Mouse (Mus musculus) limb, embryonic 14.5 days (tissue): ENCODE results near the gene Ap1g1. TPM values are rescaled to one million over a fixed set of nuclear protein-coding genes. Genes with fewer than 3 reads are reported as not detected.

Experiments used
- ATAC-seq: fragments of 200-750 bp; cut with Nextera tagmentation; 2 replicates; pipeline ENCODE4 v1.8.0; 2017; ENCODE audit warnings: low read depth, moderate number of reproducible peaks, moderate TSS enrichment; ENCODE audit not compliant: low FRiP score
- DNase-seq: peaks from one replicate; pipeline ENCODE4 v3.0.0-alpha.2; 2015; ENCODE audit warnings: low spot score
- H3K27ac ChIP-seq: fragments of 300-500 bp; sonication (generic); replicated peaks from 2 replicates; pipeline ENCODE4 v1.5.1; 2014; ENCODE audit warnings: low read depth, mild to moderate bottlenecking, low read length, moderate library complexity, mixed read lengths
- H3K27me3 ChIP-seq: fragments of 300-500 bp; sonication (generic); 2 replicates; pipeline ENCODE4 v1.6.1; 2014; ENCODE audit warnings: low read length, mixed read lengths; ENCODE audit not compliant: control insufficient read depth, insufficient read depth
- H3K36me3 ChIP-seq: fragments of 300-500 bp; sonication (generic); 2 replicates; pipeline ENCODE4 v1.6.1; 2014; ENCODE audit warnings: mild to moderate bottlenecking, low read length, moderate library complexity, mixed read lengths; ENCODE audit not compliant: control insufficient read depth, insufficient read depth
- H3K4me1 ChIP-seq: fragments of 300-500 bp; sonication (generic); 2 replicates; pipeline ENCODE4 v1.6.1; 2014; ENCODE audit warnings: antibody characterized with exemption, low read length, mixed read lengths; ENCODE audit not compliant: control insufficient read depth, insufficient read depth
- H3K4me2 ChIP-seq: fragments of 300-500 bp; sonication (generic); replicated peaks from 2 replicates; pipeline ENCODE4 v1.6.1; 2014; ENCODE audit warnings: low read depth, mild to moderate bottlenecking, low read length, moderate library complexity; ENCODE audit not compliant: severe bottlenecking
- H3K4me3 ChIP-seq: fragments of 300-500 bp; sonication (generic); replicated peaks from 2 replicates; pipeline ENCODE4 v1.5.1; 2014; ENCODE audit warnings: low read length
- H3K9ac ChIP-seq: fragments of 300-500 bp; sonication (generic); 2 replicates; pipeline ENCODE4 v1.6.1; 2014; ENCODE audit warnings: mild to moderate bottlenecking, low read depth, low read length, moderate library complexity; ENCODE audit not compliant: severe bottlenecking
- H3K9me3 ChIP-seq: fragments of 300-500 bp; sonication (generic); 2 replicates; pipeline ENCODE4 v1.6.1; 2016; ENCODE audit warnings: low read length; ENCODE audit not compliant: control insufficient read depth
- POLR2A ChIP-seq: fragments of 200-500 bp; IDR thresholded peaks from 2 replicates; pipeline ENCODE4 v1.8.0; 2012; ENCODE audit warnings: inconsistent platforms, mild to moderate bottlenecking, moderate library complexity, borderline replicate concordance; ENCODE audit not compliant: insufficient read depth, insufficient read length; ENCODE audit errors: extremely low read depth
- WGBS: fragments of 180-500 bp; shearing (Covaris S2); extraction: QIAGEN DNeasy Blood & Tissue Kit; methylation state at CpG from one replicate; pipeline ENCODE4 v1.1.7; 2014; 5-methylcytosine and 5-hydroxymethylcytosine counted together
- polyA plus RNA-seq, 2 experiments: library from polyadenylated mRNA; depleted of rRNA in 1 of 2; stranded (reverse) in 1 of 2; unstranded in 1 of 2; fragments of >200 nt; fragmentation: Nextera tagmentation in 1 of 2; extraction: Ambion mirVana in 1 of 2; gene quantifications; 2 replicates each; pipeline versions ENCODE4 v1.2.1 to v1.2.3; 2012 to 2014

The Ap1g1 gene
- polyA plus RNA-seq, 2 experiments = 32.0 to 63.1 TPM

- H3K9ac ChIP-seq = no peak overlapping the region
- no peak overlapping the region for H3K4me2 ChIP-seq
- H3K4me3 ChIP-seq = no peak overlapping the region
- WGBS = 91% methylated on average over 3 of the region's 3 CpGs
- H3K4me1 ChIP-seq = no peaks in the 10 kb centered on the region
- no peaks in the 10 kb centered on the region for H3K9me3 ChIP-seq
- TF ChIP-seq POLR2A = no peak
- ATAC-seq = no peak
- H3K27me3 ChIP-seq = no peaks in the 10 kb centered on the region
- no peak overlapping the region for H3K27ac ChIP-seq
- no peak for DNase-seq
- peaks cover 33% of the 10 kb centered on the region for H3K36me3 ChIP-seq
Observed at GRCm38 (mm10) chr8:109890794-109891585, 112.6 kb downstream of the Ap1g1 start.

GRCm38 (mm10) chr8:109894636-109895035 lies 116.3 kb downstream of the Ap1g1 start:
- H3K4me3 ChIP-seq = no peak overlapping the region
- H3K9ac ChIP-seq = no peak overlapping the region
- no peak overlapping the region for H3K27ac ChIP-seq
- peaks cover 27% of the 10 kb centered on the region for H3K36me3 ChIP-seq
- TF ChIP-seq POLR2A = no peak
- H3K4me1 ChIP-seq = no peaks in the 10 kb centered on the region
- no peak overlapping the region for H3K4me2 ChIP-seq
- H3K27me3 ChIP-seq = no peaks in the 10 kb centered on the region
- no peak for DNase-seq
- 100% methylated on average over 1 of the region's 1 CpGs for WGBS
- ATAC-seq = no peak
- H3K9me3 ChIP-seq = no peaks in the 10 kb centered on the region

GRCm38 (mm10) chr8:109895355-109895754 lies 117.0 kb downstream of the Ap1g1 start:
- Histone ChIP-seq H3K4me2 (no peak overlapping the region), H3K9me3 (no peaks in the 10 kb centered on the region), H3K36me3 (peaks cover 26% of the 10 kb centered on the region), H3K4me3 (no peak overlapping the region), H3K9ac (no peak overlapping the region), H3K27ac (no peak overlapping the region), H3K27me3 (no peaks in the 10 kb centered on the region), H3K4me1 (no peaks in the 10 kb centered on the region)
- no peak for TF ChIP-seq POLR2A
- 83% methylated on average over 12 of the region's 12 CpGs for WGBS
- no peak for ATAC-seq
- no peak for DNase-seq

GRCm38 (mm10) chr8:109902379-109902778 lies 124.0 kb downstream of the Ap1g1 start:
- H3K36me3 ChIP-seq = peaks cover 21% of the 10 kb centered on the region
- H3K9me3 ChIP-seq = no peaks in the 10 kb centered on the region
- ATAC-seq (no peak), DNase-seq (no peak)
- H3K27ac ChIP-seq = no peak overlapping the region
- no peaks in the 10 kb centered on the region for H3K4me1 ChIP-seq
- H3K4me3 ChIP-seq = no peak overlapping the region
- no peaks in the 10 kb centered on the region for H3K27me3 ChIP-seq
- no peak for TF ChIP-seq POLR2A
- H3K9ac ChIP-seq = no peak overlapping the region
- no peak overlapping the region for H3K4me2 ChIP-seq

GRCm38 (mm10) chr8:109903909-109904469 lies 125.6 kb downstream of the Ap1g1 start:
- no peak overlapping the region for H3K4me2 ChIP-seq
- ATAC-seq = no peak

More at GRCm38 (mm10) chr8:109903909-109904469, 125.6 kb downstream of the Ap1g1 start:
- H3K4me3 ChIP-seq = no peak overlapping the region
- H3K36me3 ChIP-seq = peaks cover 28% of the 10 kb centered on the region
- H3K27me3 ChIP-seq = no peaks in the 10 kb centered on the region
- H3K27ac ChIP-seq = no peak overlapping the region
- 75% methylated on average over 10 of the region's 10 CpGs for WGBS
- TF ChIP-seq POLR2A = no peak
- no peaks in the 10 kb centered on the region for H3K4me1 ChIP-seq
- DNase-seq = peak; percentile 9
- no peak overlapping the region for H3K9ac ChIP-seq
- no peaks in the 10 kb centered on the region for H3K9me3 ChIP-seq
